Mouse (Mus musculus) midbrain, embryonic 15.5 days (tissue): ENCODE measurements around the gene Alyref. TPM values are rescaled to one million over a fixed set of nuclear protein-coding genes. Genes with fewer than 3 reads are reported as not detected.

ENCODE experiments used
- ATAC-seq: fragments of 200-750 bp; cut with Nextera tagmentation; replicated peaks from 2 replicates; pipeline ENCODE4 v1.8.0; 2017; ENCODE audit warnings: moderate TSS enrichment
- H3K27ac ChIP-seq: fragments of 300-500 bp; sonication (generic); 2 replicates; pipeline ENCODE4 v1.5.1; 2015; ENCODE audit warnings: mild to moderate bottlenecking, inconsistent platforms
- H3K27me3 ChIP-seq: fragments of 300-500 bp; sonication (generic); replicated peaks from 2 replicates; pipeline ENCODE4 v1.6.1; 2015; ENCODE audit warnings: inconsistent platforms
- H3K36me3 ChIP-seq: fragments of 300-500 bp; sonication (generic); replicated peaks from 2 replicates; pipeline ENCODE4 v1.6.1; 2015; ENCODE audit warnings: inconsistent platforms
- H3K4me1 ChIP-seq: fragments of 300-500 bp; sonication (generic); 2 replicates; pipeline ENCODE4 v1.6.1; 2015; ENCODE audit warnings: inconsistent platforms
- H3K4me2 ChIP-seq: fragments of 300-500 bp; sonication (generic); 2 replicates; pipeline ENCODE4 v1.6.1; 2015; ENCODE audit warnings: inconsistent platforms, mild to moderate bottlenecking, moderate library complexity
- H3K4me3 ChIP-seq: fragments of 300-500 bp; sonication (generic); 2 replicates; pipeline ENCODE4 v1.5.1; 2015; ENCODE audit warnings: mild to moderate bottlenecking, inconsistent platforms
- H3K9ac ChIP-seq: fragments of 300-500 bp; sonication (generic); 2 replicates; pipeline ENCODE4 v1.6.1; 2015; ENCODE audit warnings: mild to moderate bottlenecking, inconsistent platforms
- H3K9me3 ChIP-seq: fragments of 300-500 bp; sonication (generic); 2 replicates; pipeline ENCODE4 v1.6.1; 2016; ENCODE audit warnings: inconsistent platforms
- WGBS: fragments of 180-500 bp; shearing (Covaris S2); methylation state at CpG from one replicate; pipeline ENCODE4 v1.1.7; 2015; ENCODE audit warnings: mixed read lengths; 5-methylcytosine and 5-hydroxymethylcytosine counted together
- polyA plus RNA-seq: library from polyadenylated mRNA; unstranded; fragments of >200 nt; fragmentation: Nextera tagmentation; extraction: Ambion mirVana; gene quantifications from 2 replicates; pipeline ENCODE4 v1.2.1, GENCODE M21; 2015

Gene Alyref
- polyA plus RNA-seq, result 225 and 233 TPM in 2 replicates

DNA sequence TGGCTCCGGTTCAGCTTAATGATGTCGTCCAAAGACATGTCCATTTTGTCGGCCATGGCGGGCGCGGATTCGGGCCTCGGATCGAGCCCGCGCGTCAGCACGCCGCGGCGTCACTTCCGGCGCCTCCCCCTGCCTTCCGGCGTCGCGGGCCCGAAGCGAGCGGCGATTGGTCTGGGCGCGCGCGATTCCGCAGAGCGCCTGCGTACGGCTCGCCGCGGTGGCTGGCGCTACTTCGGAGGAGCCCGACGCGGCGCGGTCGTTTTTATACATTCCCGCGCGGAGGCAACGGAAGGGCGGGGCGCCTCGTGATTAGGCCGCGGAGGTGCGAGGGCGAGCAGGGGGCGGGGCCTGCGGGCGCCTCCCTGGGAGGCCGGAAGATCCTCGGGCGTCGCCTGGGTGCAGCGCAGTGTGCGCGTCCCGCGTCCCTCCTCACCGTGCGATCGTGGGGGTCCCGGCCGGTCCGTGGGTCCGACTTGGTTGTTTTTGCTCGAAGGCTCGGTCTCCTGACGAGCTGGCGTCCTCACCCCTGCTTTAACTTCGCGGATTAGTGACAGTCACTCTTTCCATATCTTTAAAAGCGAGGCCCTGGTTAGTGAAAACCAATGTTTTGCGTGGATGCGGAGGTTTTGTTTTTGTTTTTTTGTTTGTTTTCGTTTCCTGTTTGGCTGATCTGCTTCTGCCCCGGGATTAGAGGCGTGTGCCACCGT lies at the start of gene Alyref, which contains the start of gene Anapc11:
Gene Alyref (minus strand): TSS at position 83 of the 707 bp plus-strand sequence.
Gene Anapc11 (plus strand): TSS at position 139 of the 707 bp plus-strand sequence.
- Histone ChIP-seq H3K36me3 (peaks cover 48% of the 10 kb centered on the region), H3K27me3 (no peaks in the 10 kb centered on the region), H3K9ac (peak within 1 kb of the TSS; percentile 90), H3K27ac (peak within 1 kb of the TSS; percentile 91), H3K4me1 (peaks cover 27% of the 10 kb centered on the region), H3K9me3 (no peaks in the 10 kb centered on the region), H3K4me2 (peak within 1 kb of the TSS; percentile 92), H3K4me3 (peak within 1 kb of the TSS; percentile 92)
- under 1% methylated on average over 82 of the region's 88 CpGs for WGBS
- peak; percentile 97 for ATAC-seq

DNA sequence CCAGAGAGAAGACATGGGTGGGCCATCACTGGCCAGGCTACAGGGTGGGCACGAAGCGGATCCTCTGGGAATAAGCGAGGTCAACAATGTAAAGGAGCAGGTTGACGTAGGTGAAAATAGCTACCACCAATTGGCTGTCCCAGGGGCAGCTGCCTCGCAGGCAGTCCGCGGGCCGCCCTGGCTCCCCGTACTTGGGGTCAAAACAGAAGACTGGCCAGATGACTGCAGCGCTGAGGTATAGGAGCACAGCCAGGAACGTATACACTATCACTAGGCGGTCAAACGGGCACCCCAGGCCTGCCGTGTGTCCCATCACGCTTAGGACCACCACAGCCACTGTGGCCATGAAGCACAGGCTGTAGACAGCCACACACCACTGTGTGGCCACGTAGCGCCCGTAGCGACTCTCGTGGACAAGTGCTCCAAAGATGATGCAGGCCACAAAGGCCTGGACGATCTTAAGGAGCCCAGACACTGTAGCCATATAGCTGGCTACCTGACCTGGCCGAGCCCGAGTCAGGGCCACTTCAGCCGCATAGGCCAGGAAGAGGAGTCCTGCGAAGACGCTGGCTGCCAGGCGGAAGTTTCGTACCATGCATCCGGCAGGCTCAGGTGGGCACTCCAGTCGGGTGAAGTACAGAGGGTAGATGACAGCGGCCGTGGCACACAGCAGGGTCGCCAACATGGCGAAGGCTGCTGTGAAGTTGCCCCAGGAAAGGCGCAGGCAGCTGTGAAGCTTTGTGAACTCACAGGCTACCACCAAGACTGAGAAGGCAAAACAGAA lies 49.1 kb upstream of the Alyref start:
- Histone ChIP-seq H3K4me2 (0 out of 2 replicates have a peak overlapping the region, but pooled peaks have one; percentile 50), H3K9me3 (no peaks in the 10 kb centered on the region), H3K4me3 (no peak overlapping the region), H3K27ac (no peak overlapping the region), H3K4me1 (peaks cover 21% of the 10 kb centered on the region), H3K36me3 (no peaks in the 10 kb centered on the region), H3K27me3 (peaks cover 10% of the 10 kb centered on the region; the same call in 1 of the 2 replicates), H3K9ac (no peak overlapping the region)
- 82% methylated on average over 35 of the region's 35 CpGs for WGBS
- no peak for ATAC-seq

DNA sequence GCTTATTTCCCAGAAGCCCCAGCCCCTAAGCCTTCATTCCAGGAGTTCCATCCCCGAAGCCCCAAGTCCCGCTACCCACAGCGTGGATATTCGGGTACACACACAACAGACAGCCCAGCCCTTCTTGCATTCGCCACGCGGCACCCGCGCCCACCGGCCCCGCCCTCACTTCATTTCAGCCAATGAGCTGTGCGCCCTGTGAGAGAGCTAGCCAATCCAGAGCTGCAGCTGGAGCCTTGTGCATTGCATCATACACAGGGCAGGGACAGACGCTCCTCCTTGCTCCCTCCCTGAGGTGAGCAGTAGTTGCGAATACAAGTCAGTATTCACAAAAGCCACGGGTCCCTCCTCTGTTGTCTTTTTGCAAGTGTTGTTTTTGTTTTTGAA lies 45.4 kb upstream of the Alyref start, which contains the start of gene Pycr1:
Gene Pycr1 (minus strand): TSS at position 169 of the 387 bp plus-strand sequence.
- 0% methylated on average over 15 of the region's 15 CpGs for WGBS
- peak within 1 kb of the TSS; percentile 51; the same call in 1 of the 2 replicates for H3K27ac ChIP-seq
- peak within 1 kb of the TSS; percentile 46 for H3K4me3 ChIP-seq
- no peaks in the 10 kb centered on the region for H3K36me3 ChIP-seq
- H3K9ac ChIP-seq, result peak within 1 kb of the TSS; percentile 54
- H3K4me2 ChIP-seq, result peak within 1 kb of the TSS; percentile 84
- H3K27me3 ChIP-seq, result peaks cover 10% of the 10 kb centered on the region; the same call in 1 of the 2 replicates
- H3K9me3 ChIP-seq, result no peaks in the 10 kb centered on the region
- ATAC-seq, result peak; percentile 99
- peaks cover 21% of the 10 kb centered on the region for H3K4me1 ChIP-seq

DNA sequence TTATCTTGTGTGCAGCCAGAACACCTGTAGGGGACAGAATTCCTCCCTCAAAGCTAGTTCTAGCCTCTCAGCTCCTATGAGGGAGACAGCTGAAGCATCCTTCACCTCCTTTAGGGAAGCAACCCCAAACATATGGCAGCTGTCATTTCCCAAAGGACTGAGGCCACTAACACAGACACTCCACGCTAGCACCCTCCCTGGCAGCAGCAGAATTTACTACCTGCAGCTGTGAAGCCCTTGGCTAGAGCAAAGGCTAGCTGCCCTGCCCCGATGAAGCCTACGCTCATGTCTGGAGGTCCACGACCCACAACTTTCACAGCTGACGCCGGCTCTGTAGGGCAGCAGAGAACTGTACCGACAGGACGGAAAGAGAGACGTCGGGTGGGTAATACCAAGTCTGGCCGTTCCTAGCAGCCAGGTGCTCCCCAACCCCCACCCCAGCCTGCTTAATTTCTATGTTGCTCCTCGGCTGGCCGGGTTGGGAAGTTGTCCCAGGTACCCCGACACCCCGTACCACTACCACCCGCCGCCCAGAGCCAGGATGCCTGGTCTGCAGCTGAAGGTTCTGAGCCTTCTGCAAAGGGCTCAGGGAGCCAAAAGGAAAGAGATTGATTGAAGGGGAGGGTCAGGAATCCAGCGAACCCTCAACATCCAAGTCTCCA lies 44.9 kb upstream of the Alyref start:
- whole genome bisulfite sequencing, result 2% methylated on average over 18 of the region's 18 CpGs
- peak overlapping the region; percentile 84 for H3K4me2 ChIP-seq
- H3K36me3 ChIP-seq, result no peaks in the 10 kb centered on the region
- ATAC-seq, result peak; percentile 72
- H3K27ac ChIP-seq, result peak overlapping the region; percentile 51; the same call in 1 of the 2 replicates
- H3K9ac ChIP-seq, result peak overlapping the region; percentile 54
- H3K9me3 ChIP-seq, result no peaks in the 10 kb centered on the region
- peaks cover 10% of the 10 kb centered on the region; the same call in 1 of the 2 replicates for H3K27me3 ChIP-seq
- peaks cover 18% of the 10 kb centered on the region for H3K4me1 ChIP-seq
- peak overlapping the region; percentile 46 for H3K4me3 ChIP-seq

DNA sequence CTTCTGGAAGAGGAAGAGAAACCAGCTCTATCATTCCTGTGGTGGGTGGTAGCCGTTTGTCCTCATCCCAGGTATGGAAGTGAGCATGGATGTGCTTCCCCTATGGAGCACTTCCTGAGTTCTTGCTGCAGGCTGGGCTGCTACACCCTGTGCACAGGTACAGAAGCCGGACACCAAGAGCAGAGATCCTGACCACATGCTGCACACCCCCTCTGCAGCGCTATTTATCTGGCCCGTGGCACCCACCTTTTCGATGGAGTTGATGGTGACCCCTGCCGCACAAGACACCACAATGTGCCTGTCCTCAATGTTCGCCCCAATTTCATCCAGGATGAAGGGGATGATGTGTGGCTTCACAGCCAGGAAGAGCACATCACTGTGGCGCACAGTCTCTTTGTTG lies 43.7 kb upstream of the Alyref start:
- Histone ChIP-seq H3K9me3 (no peaks in the 10 kb centered on the region), H3K27ac (no peak overlapping the region), H3K9ac (no peak overlapping the region), H3K4me1 (peaks cover 14% of the 10 kb centered on the region), H3K4me3 (no peak overlapping the region), H3K36me3 (no peaks in the 10 kb centered on the region), H3K27me3 (peaks cover 3% of the 10 kb centered on the region; the same call in 1 of the 2 replicates), H3K4me2 (no peak overlapping the region)
- 91% methylated on average over 8 of the region's 8 CpGs for WGBS
- ATAC-seq, result no peak

DNA sequence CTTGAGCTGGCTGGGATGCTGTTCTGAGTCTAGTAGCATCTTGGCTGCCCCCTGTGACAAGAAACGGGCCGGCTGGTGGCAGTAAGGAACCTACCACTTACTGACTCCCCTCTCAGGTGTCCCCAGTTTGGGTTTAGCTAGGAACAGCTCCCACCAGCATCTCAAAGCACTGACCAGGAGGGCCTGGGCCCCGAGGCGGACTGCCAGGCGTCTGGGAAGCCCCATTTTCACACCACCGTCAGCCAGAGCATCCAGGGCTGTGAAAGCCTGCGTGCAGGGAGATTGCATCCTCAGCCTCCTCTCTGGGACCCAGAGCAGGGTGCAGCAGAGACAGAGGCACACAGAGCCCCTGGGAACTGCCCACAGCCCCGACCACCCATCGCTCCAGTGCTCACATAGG lies 43.1 kb upstream of the Alyref start:
- H3K9ac ChIP-seq, result no peak overlapping the region
- H3K4me2 ChIP-seq, result no peak overlapping the region
- peaks cover 14% of the 10 kb centered on the region for H3K4me1 ChIP-seq
- H3K4me3 ChIP-seq, result no peak overlapping the region
- no peaks in the 10 kb centered on the region for H3K36me3 ChIP-seq
- H3K9me3 ChIP-seq, result no peaks in the 10 kb centered on the region
- H3K27me3 ChIP-seq, result no peaks in the 10 kb centered on the region
- 66% methylated on average over 9 of the region's 9 CpGs for WGBS
- H3K27ac ChIP-seq, result no peak overlapping the region
- no peak for ATAC-seq

DNA sequence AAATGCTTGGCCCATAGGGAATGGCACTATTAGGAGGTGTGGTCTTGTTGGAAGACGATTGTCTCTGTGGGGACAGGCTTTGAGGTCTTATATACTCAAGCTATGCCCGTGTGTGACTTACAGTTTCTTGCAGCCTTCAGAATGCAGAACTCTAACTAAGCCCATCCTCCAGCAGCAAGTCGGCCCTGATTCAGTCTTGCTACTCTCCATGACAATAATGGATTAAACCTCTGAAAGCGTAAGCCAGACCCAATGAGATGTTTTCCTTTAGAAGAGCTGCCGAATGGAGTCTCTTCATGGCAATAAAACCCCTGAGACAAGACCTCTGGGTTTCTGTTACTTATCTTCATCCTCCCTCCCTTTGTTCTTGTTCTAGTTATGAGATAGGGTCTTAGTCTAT lies 36.6 kb upstream of the Alyref start:
- ATAC-seq, result no peak
- no peaks in the 10 kb centered on the region for H3K36me3 ChIP-seq
- H3K27ac ChIP-seq, result no peak overlapping the region
- no peaks in the 10 kb centered on the region for H3K9me3 ChIP-seq
- no peaks in the 10 kb centered on the region for H3K27me3 ChIP-seq
- H3K4me3 ChIP-seq, result no peak overlapping the region
- no peak overlapping the region for H3K9ac ChIP-seq
- H3K4me1 ChIP-seq, result peaks cover 31% of the 10 kb centered on the region
- WGBS, result 67% methylated on average over 5 of the region's 5 CpGs
- H3K4me2 ChIP-seq, result no peak overlapping the region

DNA sequence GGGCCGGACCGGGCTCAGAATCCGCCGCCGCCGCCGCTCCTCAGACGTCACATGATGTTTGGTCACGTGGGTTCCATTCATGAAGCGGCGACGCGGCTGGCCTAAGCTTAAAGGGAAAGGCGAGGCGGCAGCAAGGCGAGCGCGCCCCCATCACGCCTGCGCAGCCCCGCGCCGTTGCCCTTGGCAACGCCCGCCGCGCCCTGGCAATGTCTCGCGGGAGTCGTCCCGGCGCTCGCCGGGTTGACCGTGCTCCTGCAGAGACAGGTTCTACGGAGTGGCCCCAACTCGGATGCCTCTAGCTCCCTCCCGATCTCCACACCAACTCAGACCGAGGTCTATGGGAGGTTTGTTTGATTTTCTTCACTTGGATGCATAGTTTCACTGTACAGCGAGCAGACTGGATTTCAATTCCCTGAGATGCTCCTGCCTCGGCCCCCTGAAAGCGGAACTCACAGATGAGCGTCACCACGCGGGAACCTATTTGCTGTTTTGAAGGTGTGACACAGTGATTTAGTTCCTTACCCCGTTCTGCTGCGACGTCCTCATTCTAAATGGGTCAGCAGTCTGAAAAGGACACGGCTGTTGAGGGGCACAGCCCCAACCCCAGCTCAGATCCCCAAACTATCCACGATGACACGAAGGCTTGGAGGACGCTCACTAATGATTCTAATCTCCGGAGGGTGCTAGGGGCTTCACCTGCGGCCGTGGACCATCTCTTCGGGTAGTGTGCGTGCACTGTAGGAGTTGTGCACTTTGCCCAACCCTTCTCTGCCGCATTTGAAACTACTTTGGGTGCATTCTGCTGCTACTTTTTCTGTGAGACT lies 35.6 kb upstream of the Alyref start, which contains the start of gene Mafg:
Gene Mafg (minus strand): TSS at position 81 of the 824 bp plus-strand sequence.
- H3K4me2 ChIP-seq, result peak within 1 kb of the TSS; percentile 97
- H3K27me3 ChIP-seq, result no peaks in the 10 kb centered on the region
- H3K9ac ChIP-seq, result peak within 1 kb of the TSS; percentile 62
- peak; percentile 89 for ATAC-seq
- no peaks in the 10 kb centered on the region for H3K9me3 ChIP-seq
- H3K4me1 ChIP-seq, result peaks cover 37% of the 10 kb centered on the region
- H3K36me3 ChIP-seq, result peaks cover 6% of the 10 kb centered on the region; the same call in 1 of the 2 replicates
- peak within 1 kb of the TSS; percentile 84 for H3K27ac ChIP-seq
- peak within 1 kb of the TSS; percentile 65 for H3K4me3 ChIP-seq
- WGBS, result 9% methylated on average over 58 of the region's 58 CpGs

DNA sequence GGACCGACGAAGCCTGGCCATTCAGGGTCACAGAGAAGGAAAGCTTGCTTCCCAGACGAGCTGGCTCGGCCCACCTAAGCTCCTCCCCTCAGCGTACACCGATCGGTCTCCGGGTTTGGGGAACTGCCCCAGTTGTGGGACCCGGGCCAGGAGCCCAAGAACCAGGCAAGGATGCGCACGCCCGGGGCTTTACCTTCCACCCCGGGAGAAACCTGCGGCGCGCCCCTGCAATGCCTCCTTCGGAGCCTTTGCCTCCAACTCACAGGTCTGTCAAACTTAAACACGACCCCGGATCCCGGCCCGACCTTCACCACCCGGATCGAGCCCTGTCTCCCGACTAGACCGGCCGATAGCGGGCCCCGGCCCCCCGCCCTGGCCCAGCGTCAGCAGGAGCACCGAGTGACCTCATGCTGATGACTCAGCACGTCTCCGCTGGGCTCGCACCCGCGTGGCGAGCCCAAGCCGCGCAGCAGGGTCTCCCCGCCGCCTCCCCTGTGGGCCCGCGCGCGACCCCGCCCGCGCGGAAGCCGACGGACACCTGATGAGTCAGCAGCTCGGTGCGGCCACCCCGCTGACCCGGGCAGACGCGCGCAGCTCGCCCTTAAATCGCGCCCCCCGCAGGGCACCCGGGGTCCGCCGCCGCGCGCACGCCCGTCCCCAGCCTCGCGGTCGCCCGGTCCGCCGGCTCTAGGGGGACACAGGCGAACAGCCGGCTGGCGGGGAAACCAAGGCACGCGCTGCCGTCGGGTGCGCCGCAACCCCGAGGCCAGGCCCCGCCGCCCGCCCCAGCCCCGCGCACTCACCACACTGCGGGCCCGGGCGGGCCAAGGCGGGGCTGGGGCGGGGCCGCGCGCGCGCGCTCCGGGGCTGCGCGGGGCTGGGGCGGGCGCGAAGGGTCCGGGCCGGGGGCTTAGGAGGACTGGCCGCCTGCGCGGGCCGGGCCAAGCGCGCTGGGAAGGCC lies 34.7 kb upstream of the Alyref start:
- Histone ChIP-seq H3K4me1 (peaks cover 37% of the 10 kb centered on the region), H3K27ac (peak overlapping the region; percentile 84), H3K4me3 (peak overlapping the region; percentile 65), H3K4me2 (peak overlapping the region; percentile 97), H3K36me3 (peaks cover 6% of the 10 kb centered on the region; the same call in 1 of the 2 replicates), H3K27me3 (no peaks in the 10 kb centered on the region), H3K9me3 (no peaks in the 10 kb centered on the region), H3K9ac (peak overlapping the region; percentile 62)
- peak; percentile 81 for ATAC-seq
- WGBS, result under 1% methylated on average over 111 of the region's 116 CpGs

DNA sequence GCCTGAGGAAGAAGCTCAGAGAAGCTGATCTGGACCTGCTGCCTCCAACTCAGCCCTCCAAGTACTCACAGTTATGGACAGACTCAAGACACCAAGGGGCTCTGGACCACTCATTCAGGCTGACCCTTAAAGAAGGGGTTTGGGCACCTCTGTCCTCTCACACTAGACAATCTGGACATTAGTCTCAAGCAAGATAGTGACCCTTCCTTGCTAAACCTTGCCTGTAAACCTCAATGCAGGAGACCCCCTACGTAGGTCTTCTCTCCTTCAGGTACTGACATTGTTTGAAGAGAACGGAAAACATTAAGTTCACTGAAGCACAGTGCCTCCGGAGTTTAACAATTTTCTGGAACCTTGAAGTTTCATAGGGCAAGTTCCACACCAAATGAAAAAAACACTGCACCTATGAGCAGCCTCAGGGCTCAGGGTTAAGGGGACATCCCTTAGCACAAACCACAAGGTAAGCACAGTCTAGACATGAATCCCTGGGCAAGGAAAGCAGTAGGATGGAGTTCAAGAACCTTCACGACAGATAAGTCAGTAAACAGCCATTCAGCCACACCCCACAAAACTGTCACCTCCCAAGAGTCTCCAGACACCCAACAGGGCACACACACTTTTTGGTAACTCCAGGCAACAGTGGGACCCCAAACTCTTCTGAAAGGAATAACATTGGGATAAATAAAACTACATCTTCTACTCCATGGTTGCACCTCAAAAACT lies 33.7 kb upstream of the Alyref start:
- H3K36me3 ChIP-seq, result peaks cover 10% of the 10 kb centered on the region; the same call in 1 of the 2 replicates
- ATAC-seq, result no peak
- peak overlapping the region; percentile 65 for H3K4me3 ChIP-seq
- no peaks in the 10 kb centered on the region for H3K9me3 ChIP-seq
- 70% methylated on average over 4 of the region's 4 CpGs for WGBS
- H3K4me1 ChIP-seq, result peaks cover 37% of the 10 kb centered on the region
- H3K27me3 ChIP-seq, result no peaks in the 10 kb centered on the region
- peak overlapping the region; percentile 97 for H3K4me2 ChIP-seq
- H3K9ac ChIP-seq, result peak overlapping the region; percentile 62
- H3K27ac ChIP-seq, result peak overlapping the region; percentile 84; the same call in 1 of the 2 replicates
